9 mouse cellular contexts compared by ENCODE assay signal in genomic region chr1:120594603-120595002, GRCm38 (mm10). TPM values are rescaled to one million over a fixed set of nuclear protein-coding genes. Genes with fewer than 3 reads are reported as not detected.
DNase-seq lines count a peak whose midpoint lies in the region; ATAC-seq and TF ChIP-seq lines count a peak whose summit lies in the region.
"Had no signal": no experiment of that assay in that cellular context is flagged by ENCODE, and none has a peak within 500 bp of the region (broad histone marks: within the 10 kb centered on the region; RNA-seq: fewer than 3 reads in every experiment).

No protein-coding gene starts in this region.

- H3K4me1 ChIP-seq in E14TG2a.4 (replicated peaks; ENCODE audit: low read depth, low read length) = peaks cover 58% of the 10 kb centered on the region
- H3K4me1 ChIP-seq in bone marrow macrophage, adult 2 months (ENCODE audit: control insufficient read depth, insufficient read depth, low read length) = no peaks in the 10 kb centered on the region

- ATAC-seq in megakaryocyte progenitor cell, adult 5-6 weeks (replicated peaks; ENCODE audit: poor library complexity) = peak; percentile 41; the same call in 1 of the 2 replicates
- no peak for ATAC-seq in inflammation-experienced regulatory T-cells, adult 6 months
- ATAC-seq in megakaryocyte-erythroid progenitor cell, adult 5-6 weeks (replicated peaks; ENCODE audit: low FRiP score, low TSS enrichment, poor library complexity, severe bottlenecking) = no peak

- H3K4me3 ChIP-seq in E14TG2a.4 (replicated peaks; ENCODE audit: low read length) = no peak overlapping the region
- H3K4me3 ChIP-seq in bone marrow macrophage, adult 2 months (ENCODE audit: insufficient read depth, low read length) = no peak overlapping the region
- H3K4me3 ChIP-seq: heart, embryonic 15.5 days had no signal

- no peak overlapping the region for H3K27ac ChIP-seq in bone marrow macrophage, adult 2 months (ENCODE audit: insufficient read depth, low read depth, low read length)
- H3K27ac ChIP-seq: heart, embryonic 15.5 days had no signal

- peaks cover 89% of the 10 kb centered on the region for H3K27me3 ChIP-seq in E14TG2a.4 (ENCODE audit: insufficient read depth, low read length)

- H3K9me3 ChIP-seq in E14TG2a.4 (ENCODE audit: low read length) = peaks cover 8% of the 10 kb centered on the region
- H3K9me3 ChIP-seq: heart, embryonic 15.5 days had no signal

- TF ChIP-seq POLR2A in bone marrow macrophage, adult 2 months (IDR thresholded peaks at IDR 0.05; ENCODE audit: borderline replicate concordance, low read depth, low read length) = no peak

- H3K36me3 ChIP-seq in E14TG2a.4 (ENCODE audit: insufficient read depth, low read length) = no peaks in the 10 kb centered on the region
- H3K36me3 ChIP-seq: heart, embryonic 15.5 days had no signal

- peak; percentile 84 for TF ChIP-seq CTCF in E14TG2a.4 (conservative IDR thresholded peaks at IDR 0.05; ENCODE audit: low read length)
- peak; percentile 61 for TF ChIP-seq CTCF in bone marrow macrophage, adult 2 months (IDR thresholded peaks at IDR 0.05; ENCODE audit: low read depth, low read length)

- DNase-seq in kidney, adult 9 months = peak; percentile 32
- no peak for DNase-seq in kidney, adult 8-10 months
- no peak for DNase-seq in urinary bladder, adult 2 months (ENCODE audit: low spot score)

RNA-seq across cellular contexts. Expression of gene En1, which starts 7.6 kb away (rescaled TPM):
- not detected in 2 replicates for polyA plus RNA-seq in bone marrow macrophage, adult 2 months (2012; ENCODE audit: insufficient read depth, insufficient read length, missing spikeins)
- total RNA-seq in megakaryocyte progenitor cell, adult 5-6 weeks (2015) = not detected in 2 replicates
- total RNA-seq in megakaryocyte progenitor cell, adult 5-6 weeks (2017) = not detected in 2 replicates
- not detected in 2 replicates for polyA plus RNA-seq in urinary bladder, adult 2 months (2012; rRNA removed)
- not detected for polyA plus RNA-seq in inflammation-experienced regulatory T-cells, adult 6 months (2017; shearing (Covaris generic))
- not detected in 2 replicates for total RNA-seq in megakaryocyte-erythroid progenitor cell, adult 5-6 weeks (2014; fragmentation: Nextera tagmentation)
- not detected in 2 replicates for total RNA-seq in megakaryocyte-erythroid progenitor cell, adult 5-6 weeks (2017)
- polyA plus RNA-seq: heart, embryonic 15.5 days had no signal
